Mouse (Mus musculus): Measurements from ENCODE around the gene Spry2.

The Spry2 gene

DNA sequence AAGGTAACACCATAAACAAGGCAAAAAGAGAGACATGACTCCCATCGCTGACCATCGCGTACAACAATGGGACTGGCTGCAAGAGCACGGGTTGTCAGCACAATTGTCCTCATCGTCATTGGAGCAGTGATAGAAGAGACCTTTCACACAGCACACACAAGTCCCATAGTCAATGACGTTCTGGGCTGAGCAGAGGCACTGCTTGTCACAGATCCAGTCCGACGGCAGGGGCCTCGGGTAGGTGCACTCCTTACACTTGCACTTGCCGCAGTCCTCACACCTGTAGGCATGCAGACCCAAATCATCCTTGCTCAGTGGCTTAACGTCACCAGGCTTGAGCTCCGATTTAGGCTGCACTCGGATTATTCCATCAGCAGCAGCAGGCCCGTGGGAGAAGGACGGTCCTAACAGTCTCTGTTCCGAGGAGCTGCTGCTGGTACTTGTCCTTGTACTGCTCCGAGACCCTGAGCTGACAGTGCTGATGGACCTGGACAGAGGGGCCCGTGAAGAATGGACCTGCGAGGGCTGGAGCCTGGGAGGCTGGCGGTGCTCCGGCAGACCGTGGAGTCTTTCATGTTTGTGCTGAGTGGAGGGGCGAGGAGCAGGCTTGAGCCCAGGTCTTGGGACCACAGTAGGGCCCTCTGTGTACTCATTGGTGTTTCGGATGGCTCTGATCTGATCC, 3.5 kb downstream of the Spry2 start:
- DNase-seq (ENCODE audit: low read depth, low spot score), result no peak

DNA sequence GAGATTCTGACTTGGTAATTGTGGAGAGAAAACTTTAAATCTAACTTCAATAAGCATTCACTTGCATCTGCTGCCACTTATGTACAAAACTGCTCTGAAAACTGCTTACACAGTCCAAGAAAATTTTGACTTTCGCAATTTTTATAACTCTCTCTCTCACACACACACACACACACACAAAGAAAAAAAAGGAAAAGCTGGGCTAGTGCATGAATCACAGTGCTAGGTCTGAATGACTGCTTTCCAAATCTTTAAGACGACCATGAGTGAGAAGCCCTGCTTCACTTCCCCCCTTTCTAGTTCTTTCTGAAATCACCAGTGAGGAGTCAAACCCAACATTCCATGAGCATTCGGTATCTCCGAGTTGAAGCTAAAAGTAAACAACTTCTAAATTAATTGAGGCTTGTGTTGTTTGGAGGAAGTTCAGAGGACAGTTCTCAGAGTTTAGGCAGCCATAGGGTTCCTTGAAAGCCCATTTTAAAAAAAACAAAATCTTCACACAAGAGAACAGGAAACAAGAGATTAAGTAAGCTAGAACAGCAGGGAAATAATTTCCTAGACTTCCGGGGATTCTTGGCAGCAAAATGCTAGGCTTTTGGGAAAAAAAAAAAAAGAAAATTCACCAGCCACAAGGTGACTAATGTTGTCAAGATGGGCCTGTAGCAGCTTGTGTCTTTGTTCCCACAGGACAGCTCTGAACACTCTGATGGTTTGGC, 5.9 kb downstream of the Spry2 start:
- no peak for DNase-seq (ENCODE audit: low read depth, low spot score)

DNA sequence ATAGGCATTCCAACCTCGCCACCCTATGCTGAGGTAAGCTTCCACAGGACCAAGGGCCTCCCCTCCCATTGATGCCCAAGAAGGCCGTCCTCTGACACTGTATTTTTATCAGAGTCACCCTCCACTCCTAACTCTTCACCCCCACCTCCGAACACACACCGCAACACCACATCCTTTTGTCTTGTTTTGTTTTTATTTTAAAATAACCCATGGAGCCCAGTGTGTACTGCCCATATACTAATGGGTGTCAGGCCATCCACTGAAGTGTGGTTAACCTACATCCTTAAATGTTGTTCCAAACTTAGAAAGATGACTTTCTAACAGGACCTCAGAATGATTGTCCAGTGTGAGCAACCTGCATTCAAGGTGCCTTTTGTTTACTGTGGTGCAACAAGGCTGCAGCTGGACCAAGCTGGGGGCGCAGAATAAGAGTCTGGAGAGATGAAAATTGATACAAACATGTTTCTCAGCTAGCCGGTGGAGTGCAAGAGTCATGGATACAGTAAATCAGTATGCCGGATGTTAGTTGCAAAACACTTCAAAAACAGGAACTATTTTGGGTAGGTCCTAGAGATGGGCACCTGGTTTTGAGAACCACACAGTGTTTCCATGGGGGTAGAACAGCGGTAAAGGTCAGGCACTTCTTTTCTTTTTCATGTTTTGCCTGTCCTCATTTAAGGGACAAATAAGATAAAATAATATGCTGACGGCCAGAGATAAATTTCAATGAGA, 9.8 kb downstream of the Spry2 start:
- no peak for DNase-seq (ENCODE audit: low read depth, low spot score)

DNA sequence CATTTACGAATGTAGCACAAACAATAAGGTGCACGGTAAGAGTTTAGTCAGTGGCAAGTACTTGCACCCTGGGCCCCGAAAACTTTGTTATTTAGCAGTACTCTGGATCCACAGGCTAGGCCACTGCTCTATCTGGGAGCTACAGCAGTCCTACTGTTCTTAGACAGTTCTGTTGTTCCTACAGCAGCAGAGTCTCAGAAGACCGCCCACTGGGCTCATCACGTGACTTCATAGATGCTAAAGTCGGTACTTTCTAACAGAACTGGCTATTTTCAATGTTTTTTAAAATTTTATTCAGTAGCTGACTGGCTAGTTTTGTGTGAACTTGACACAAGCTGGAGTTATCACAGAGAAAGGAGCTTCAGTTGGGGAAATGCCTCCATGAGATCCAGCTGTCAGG, 11.4 kb downstream of the Spry2 start:
- no peak for DNase-seq (ENCODE audit: low read depth, low spot score)

DNA sequence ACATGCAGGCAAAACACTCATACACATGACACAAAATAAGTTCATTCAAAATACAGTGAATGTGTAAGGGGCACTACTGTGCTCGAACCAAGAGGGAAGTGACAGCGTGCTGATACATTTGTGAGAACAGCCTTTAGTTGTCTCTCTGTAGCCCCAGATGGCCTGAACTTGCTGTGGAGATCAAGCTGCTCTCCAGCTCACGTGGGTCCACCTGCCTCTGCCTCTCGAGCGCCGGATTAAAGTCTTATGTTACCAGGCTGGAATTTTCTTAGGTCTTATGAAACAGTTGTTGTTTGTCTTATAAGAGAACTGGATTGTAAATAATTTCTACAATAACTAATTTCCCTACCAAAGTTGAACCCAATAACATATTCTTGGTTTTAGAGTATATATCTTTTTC, 13.4 kb downstream of the Spry2 start:
- no peak for DNase-seq (ENCODE audit: low read depth, low spot score)

DNA sequence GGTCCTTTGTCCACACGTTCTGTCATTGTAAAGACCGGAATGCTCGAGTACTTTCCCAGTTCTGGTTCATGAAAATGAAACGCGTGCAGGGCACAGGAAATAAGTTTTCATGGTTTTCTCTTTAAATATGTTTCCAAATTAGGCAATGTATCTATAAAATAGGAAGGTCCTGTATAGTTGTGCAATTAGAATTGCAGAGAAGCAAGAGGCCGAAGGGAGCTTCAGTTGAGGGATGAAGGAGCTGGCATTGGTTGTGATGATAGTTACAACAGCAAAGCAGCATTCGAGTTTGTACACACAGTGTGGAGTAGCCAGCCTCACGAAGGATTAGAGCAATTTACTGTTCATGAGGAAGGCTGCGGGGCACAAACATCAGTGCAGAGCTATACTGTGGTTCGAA, 18.3 kb downstream of the Spry2 start:
- no peak for DNase-seq (ENCODE audit: low read depth, low spot score)

DNA sequence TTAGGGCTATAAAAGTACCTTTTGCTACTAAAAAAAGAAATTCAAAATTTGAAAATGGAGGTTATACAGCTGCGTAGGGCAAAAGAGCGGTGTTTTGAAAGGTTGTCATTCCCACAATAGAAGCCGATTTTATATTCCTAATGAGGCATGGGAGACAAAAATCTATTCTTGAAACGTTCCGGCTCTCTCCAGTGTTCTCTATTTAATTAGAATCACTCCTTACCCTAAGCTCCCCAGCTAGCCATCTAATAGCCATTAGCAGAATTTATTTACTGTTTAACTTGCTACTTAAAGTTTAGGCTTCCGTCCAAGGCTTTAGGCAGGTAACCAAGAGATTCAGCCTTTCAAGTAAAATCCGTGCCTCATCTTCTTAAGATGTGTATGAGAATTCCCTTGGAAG, 20.2 kb downstream of the Spry2 start:
- DNase-seq (ENCODE audit: low read depth, low spot score), result no peak

DNA sequence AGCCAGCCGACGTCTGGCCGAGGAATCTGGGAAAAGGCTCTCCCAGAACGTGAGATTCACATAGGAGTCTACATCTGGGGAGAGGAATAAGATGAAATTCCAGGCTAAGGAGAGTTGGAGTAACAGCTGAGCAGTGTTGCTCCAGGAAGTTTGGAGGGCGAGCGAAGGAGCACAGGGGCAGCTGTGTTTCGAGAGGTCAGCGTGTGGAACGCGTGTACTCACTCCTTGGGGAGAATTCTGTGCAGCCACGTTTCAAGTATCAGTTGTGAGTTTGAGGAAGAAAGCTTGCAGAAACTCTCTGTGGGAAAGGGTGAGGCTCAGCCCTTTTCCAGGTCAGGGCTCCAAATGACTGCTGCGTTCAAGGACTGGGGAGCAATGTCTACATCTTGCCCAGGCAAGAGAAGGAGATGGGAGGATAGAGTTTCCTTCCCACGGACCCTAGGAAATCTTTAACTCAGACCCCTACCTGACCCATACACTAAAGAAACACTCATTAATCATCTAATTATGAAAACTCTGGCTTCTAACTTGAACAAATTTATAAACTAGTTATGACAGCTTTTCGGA, 26.2 kb downstream of the Spry2 start:
- DNase-seq (ENCODE audit: low read depth, low spot score), result no peak

DNA sequence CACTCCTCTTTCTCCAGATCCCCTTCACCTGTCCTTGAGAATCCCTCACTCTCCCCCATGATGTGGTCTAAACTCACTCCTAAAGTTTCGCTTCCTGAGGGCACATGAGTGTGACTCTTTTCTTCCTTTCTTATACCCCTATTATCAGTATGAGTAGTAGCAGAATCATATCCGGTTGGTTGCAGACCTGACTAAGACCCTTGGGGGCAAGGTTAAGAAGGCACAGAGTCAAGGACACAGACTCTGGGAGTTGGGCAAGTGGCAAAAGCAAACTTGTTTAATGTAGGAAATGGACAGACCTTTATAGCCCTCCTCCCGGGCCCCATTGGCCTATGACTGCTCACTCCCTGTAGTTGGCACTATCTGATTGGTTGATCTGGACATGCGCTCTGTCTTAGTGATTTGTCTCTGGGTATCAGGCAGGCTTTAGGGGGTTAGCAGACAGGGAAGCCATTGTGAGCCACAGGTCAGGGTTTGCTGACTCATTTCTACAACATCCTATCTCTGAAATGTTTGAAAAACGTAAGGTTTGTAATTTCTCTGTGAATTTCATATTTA, 31.2 kb downstream of the Spry2 start:
- DNase-seq (ENCODE audit: low read depth, low spot score), result no peak

DNA sequence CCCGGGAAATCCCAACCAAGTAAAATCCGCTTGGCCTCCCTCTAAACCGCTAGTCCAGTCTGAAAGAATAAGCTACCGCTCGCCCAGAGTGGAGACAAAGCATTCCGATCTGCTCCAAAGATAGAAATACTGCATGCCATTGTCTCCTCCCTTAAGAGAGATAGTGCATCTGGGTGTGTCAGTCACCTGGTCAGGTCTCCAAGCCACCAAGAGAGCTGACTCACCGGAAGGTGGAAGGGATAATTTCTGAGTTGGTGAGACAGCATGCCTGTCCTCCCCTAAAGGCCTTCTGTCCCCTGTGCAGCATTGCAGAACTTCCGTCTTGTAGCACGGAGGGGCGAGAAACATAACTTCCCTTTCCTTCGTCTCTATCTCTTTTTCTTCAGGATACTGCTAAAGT, 34.4 kb downstream of the Spry2 start:
- DNase-seq (ENCODE audit: low read depth, low spot score), result no peak

DNA sequence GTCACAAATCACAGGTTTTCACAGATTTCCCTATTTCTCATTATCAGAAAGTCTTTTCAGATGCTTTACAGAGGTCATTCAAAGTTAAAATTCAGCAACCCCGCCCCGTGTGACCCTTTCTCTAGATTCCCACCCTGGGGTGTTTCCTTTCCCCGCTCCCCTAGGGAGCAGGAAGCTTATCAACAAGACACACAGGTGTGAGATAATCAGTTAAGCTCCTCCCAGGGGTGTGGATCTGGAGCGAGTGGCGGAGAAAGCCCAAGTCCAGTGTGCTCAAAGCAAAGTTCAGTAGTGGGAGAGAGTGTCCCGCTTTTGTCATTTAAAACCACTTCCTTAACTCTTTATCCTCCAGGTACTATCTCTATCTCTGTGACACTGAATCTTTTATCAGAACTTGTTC, 35.7 kb downstream of the Spry2 start:
- DNase-seq (ENCODE audit: low read depth, low spot score), result no peak

DNA sequence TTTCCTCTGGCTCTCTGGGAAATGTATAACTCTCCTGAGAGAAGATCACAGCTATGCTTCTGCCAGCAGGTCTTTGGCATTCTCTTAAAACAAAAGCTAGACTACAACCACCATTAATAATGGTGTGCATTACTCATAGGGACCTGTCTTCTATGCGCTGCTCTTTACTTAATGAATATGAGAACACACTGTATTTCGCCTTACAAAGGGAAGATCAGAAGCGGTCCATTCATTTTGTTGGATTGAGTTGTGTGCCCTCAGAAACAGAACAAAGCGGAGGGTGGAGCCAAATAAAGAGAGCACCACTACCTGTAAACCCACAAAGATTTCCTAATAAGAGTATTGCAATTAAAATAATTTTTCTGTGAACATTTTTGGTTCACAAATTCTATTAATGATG, 36.3 kb downstream of the Spry2 start:
- DNase-seq (ENCODE audit: low read depth, low spot score), result no peak

DNA sequence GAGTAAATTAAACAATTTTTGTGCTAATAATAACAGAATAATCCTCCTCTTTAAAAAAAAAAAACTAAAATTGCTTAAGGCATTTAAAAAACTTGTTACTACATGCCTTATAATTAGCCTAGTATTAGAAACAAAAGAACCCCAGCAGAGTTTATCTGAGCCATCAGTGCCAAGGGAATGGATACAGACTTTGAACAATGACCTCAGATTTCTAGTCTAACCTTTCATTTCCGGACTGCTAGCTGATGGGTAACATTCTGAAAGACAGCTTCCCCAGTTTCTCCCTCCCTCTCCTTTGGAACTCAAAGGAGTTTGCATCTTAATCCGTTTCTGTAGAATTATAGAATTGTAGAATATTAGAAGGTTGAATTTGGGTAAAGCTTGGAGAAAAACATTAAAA, 36.7 kb downstream of the Spry2 start:
- no peak for DNase-seq (ENCODE audit: low read depth, low spot score)

DNA sequence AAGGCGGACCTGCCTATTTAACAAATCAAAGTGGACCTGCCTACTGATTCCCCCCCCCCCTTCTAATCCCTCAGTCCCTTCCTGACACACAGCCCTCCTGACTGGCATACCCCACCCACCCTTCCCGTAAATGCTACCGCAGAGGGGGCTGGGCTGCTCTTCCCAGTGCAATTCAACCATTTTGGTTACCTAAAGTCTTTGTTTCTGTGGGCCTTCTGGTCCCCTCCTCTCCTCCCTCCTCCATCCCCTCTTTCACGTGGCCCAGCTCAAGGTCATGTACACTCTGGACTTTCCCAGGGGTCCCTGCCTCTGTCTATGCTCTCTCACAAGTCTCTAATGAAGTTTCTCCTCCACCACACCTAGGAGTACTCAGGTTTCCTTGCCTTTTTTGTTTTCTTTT, 37.3 kb downstream of the Spry2 start:
- no peak for DNase-seq (ENCODE audit: low read depth, low spot score)

DNA sequence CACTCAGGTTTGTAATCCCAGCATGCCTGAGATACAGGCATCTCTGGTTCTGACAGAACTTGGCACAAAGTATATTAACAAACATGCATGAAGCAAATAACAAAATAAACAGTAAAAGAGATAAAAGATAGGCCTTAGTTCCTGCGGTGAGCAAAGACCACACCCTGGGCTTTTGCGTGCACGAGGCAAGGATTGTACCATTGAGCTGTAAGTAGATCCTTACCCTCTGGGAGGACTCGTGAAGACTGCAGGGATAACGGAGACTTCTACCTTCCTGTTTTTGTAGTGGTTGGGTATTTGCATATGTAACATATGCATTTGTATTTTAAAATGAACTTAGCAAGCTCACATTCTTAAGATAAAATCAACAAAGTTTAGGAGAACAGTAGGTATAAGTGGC, 37.7 kb downstream of the Spry2 start:
- DNase-seq (ENCODE audit: low read depth, low spot score), result no peak

DNA sequence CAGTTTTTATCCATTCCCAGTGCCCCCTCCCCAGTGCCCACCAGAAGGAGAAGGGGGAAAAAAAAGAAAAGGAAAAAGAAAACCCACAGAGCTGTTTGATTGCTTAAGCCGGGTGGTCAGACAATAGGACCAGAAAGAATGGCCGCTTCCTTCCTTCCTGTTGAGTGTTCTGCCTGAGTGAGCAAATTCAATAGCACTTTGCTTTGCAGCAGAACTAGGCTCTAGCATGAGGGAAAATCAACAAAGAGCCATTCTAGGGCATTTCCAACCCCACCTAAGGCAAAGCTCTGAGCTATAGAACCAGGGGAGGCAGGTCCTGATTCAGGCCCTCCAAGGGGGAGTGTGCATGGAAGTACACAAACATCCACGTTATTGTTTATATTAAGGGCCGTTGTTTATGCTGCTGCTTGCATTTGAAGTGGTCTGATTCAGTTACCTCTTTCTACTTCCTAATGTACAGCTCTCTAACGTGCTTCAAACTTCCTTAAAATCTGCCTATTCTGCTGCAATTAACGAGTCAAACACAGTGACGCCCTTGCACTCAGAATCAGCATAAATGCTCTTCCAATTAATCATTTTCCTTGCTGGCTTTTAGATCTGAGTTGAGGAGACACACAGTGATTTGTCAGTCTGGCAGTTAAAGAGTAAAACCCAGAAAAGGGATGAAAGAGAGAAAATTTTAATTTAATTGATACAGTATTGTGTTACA, 45.1 kb downstream of the Spry2 start:
- no peak for DNase-seq (ENCODE audit: low read depth, low spot score)
